Mouse (Mus musculus): ENCODE measurements around the gene Sh3kbp1. TPM values are rescaled to one million over a fixed set of nuclear protein-coding genes. Genes with fewer than 3 reads are reported as not detected.
A peak's percentile ranks its signal among the peaks of the same experiment; 100 is the strongest.

Sh3kbp1 gene
- total and polyA plus RNA-seq, 3 experiments = 18.6 to 37.7 TPM; not detected in 1

- Histone ChIP-seq H3K9ac (ENCODE audit: control insufficient read depth, low read depth, low read length, poor library complexity, severe bottlenecking) (no peak overlapping the region), H3K79me2 (ENCODE audit: control insufficient read depth, insufficient read depth, low read length, poor library complexity) (no peaks in the 10 kb centered on the region), H3K27me3 (ENCODE audit: control insufficient read depth in 1 of 2, insufficient read depth in 2 of 2, low read length in 2 of 2) (no peaks in the 10 kb centered on the region), H3K27ac (ENCODE audit: control insufficient read depth, low read depth, low read length) (no peak overlapping the region), H3K9me3 (replicated peaks; ENCODE audit: insufficient read depth, low read length) (no peaks in the 10 kb centered on the region), H3K36me3 (ENCODE audit: control insufficient read depth in 1 of 2, insufficient read depth in 2 of 2, low read length in 2 of 2) (peaks cover 0 to 14% of the 10 kb centered on the region in 2 experiments; a peak in 2 of 4 replicates), H3K4me3 (ENCODE audit: control insufficient read depth in 1 of 2, insufficient read depth in 1 of 2, low read depth in 2 of 2, low read length in 2 of 2) (no peak overlapping the region), H3K4me1 (ENCODE audit: control insufficient read depth in 1 of 2, insufficient read depth in 2 of 2, low read length in 2 of 2) (peaks cover 11 to 13% of the 10 kb centered on the region in 2 experiments)
- TF ChIP-seq CHD1 (IDR thresholded peaks at IDR 0.05; ENCODE audit: low read depth, low read length) (no peak), E2F4 (IDR thresholded peaks at IDR 0.05; ENCODE audit: borderline replicate concordance, low read depth, low read length) (no peak), UBTF (IDR thresholded peaks at IDR 0.05; ENCODE audit: borderline replicate concordance, insufficient read depth, low read depth, low read length) (no peak), USF1 (IDR thresholded peaks at IDR 0.05; ENCODE audit: low read depth, low read length) (no peak), ETS1 (IDR thresholded peaks at IDR 0.05; ENCODE audit: low read depth, low read length) (no peak), POLR2A (IDR thresholded peaks at IDR 0.05; ENCODE audit: control insufficient read depth in 1 of 2, insufficient read depth in 1 of 2, low read depth in 1 of 2, low read length in 2 of 2, poor library complexity in 1 of 2) (no peak), MAFK (IDR thresholded peaks at IDR 0.05; ENCODE audit: borderline replicate concordance, low read depth, low read length) (no peak), JUND (IDR thresholded peaks at IDR 0.05; ENCODE audit: low read depth, low read length) (no peak), BHLHE40 (IDR thresholded peaks at IDR 0.05; ENCODE audit: borderline replicate concordance, low read depth, low read length) (no peak), ELF1 (IDR thresholded peaks at IDR 0.05; ENCODE audit: low read depth, low read length) (no peak), MYC (IDR thresholded peaks at IDR 0.05; ENCODE audit: low read depth, low read length) (no peak), POLR2AphosphoS5 (IDR thresholded peaks at IDR 0.05; ENCODE audit: borderline replicate concordance, low read depth, low read length) (no peak), MEF2A (IDR thresholded peaks at IDR 0.05; ENCODE audit: extremely low read depth, insufficient replicate concordance, low read depth, low read length, poor library complexity, severe bottlenecking) (no peak), MAZ (IDR thresholded peaks at IDR 0.05; ENCODE audit: low read depth, low read length) (no peak), MXI1 (IDR thresholded peaks at IDR 0.05; ENCODE audit: low read depth, low read length) (no peak), RAD21 (IDR thresholded peaks at IDR 0.05; ENCODE audit: low read depth, low read length) (no peak), HCFC1 (IDR thresholded peaks at IDR 0.05; ENCODE audit: low read depth, low read length) (no peak), ZNF384 (IDR thresholded peaks at IDR 0.05; ENCODE audit: low read depth, low read length) (no peak)
- DNase-seq (ENCODE audit: low read depth, low spot score) = no peak
Measured at GRCm38 (mm10) chrX:159955433-159955832, 328.4 kb downstream of the Sh3kbp1 start.

GRCm38 (mm10) chrX:159961385-159961784, 334.3 kb downstream of the Sh3kbp1 start:
- DNase-seq (ENCODE audit: low read depth, low spot score) = no peak
- Histone ChIP-seq H3K4me3 (ENCODE audit: control insufficient read depth in 1 of 2, insufficient read depth in 1 of 2, low read depth in 2 of 2, low read length in 2 of 2) (no peak overlapping the region), H3K79me2 (ENCODE audit: control insufficient read depth, insufficient read depth, low read length, poor library complexity) (no peaks in the 10 kb centered on the region), H3K27ac (ENCODE audit: control insufficient read depth, low read depth, low read length) (no peak overlapping the region), H3K27me3 (ENCODE audit: control insufficient read depth in 1 of 2, insufficient read depth in 2 of 2, low read length in 2 of 2) (no peaks in the 10 kb centered on the region), H3K36me3 (ENCODE audit: control insufficient read depth in 1 of 2, insufficient read depth in 2 of 2, low read length in 2 of 2) (peaks cover 0 to 6% of the 10 kb centered on the region in 2 experiments; a peak in 2 of 4 replicates), H3K9me3 (replicated peaks; ENCODE audit: insufficient read depth, low read length) (no peaks in the 10 kb centered on the region), H3K9ac (ENCODE audit: control insufficient read depth, low read depth, low read length, poor library complexity, severe bottlenecking) (no peak overlapping the region), H3K4me1 (ENCODE audit: control insufficient read depth in 1 of 2, insufficient read depth in 2 of 2, low read length in 2 of 2) (peaks cover 8 to 10% of the 10 kb centered on the region in 2 experiments)
- TF ChIP-seq EP300 (IDR thresholded peaks at IDR 0.05; ENCODE audit: low read depth in 1 of 2, low read length in 2 of 2) (0 out of 4 replicates have a peak, but pooled peaks of 1 of the 2 experiments have one; percentile 18), GATA1 (IDR thresholded peaks at IDR 0.05; ENCODE audit: low read depth, low read length) (peak; percentile 55), TAL1 (IDR thresholded peaks at IDR 0.05; ENCODE audit: low read length) (no peak; the same call in 1 of the 2 replicates), ZKSCAN1 (IDR thresholded peaks at IDR 0.05; ENCODE audit: low read depth, low read length) (no peak), BHLHE40 (IDR thresholded peaks at IDR 0.05; ENCODE audit: borderline replicate concordance, low read depth, low read length) (no peak), UBTF (IDR thresholded peaks at IDR 0.05; ENCODE audit: borderline replicate concordance, insufficient read depth, low read depth, low read length) (no peak)
